Mouse (Mus musculus): ENCODE data around the gene Foxs1. TPM values are rescaled to one million over a fixed set of nuclear protein-coding genes. Genes with fewer than 3 reads are reported as not detected.

Foxs1 gene
- polyA plus RNA-seq, 1 experiment from 2014 or later: 6.1 TPM

- peak overlapping the region; percentile 41 for H3K4me3 ChIP-seq (ENCODE audit: low read length)
- H3K27me3 ChIP-seq (ENCODE audit: control insufficient read depth, insufficient read depth, low read length): peaks cover 4% of the 10 kb centered on the region
- peak overlapping the region; percentile 56 for H3K9ac ChIP-seq (ENCODE audit: low read length)
- no peaks in the 10 kb centered on the region for H3K36me3 ChIP-seq (ENCODE audit: control insufficient read depth, insufficient read depth)
- 59% methylated on average over 12 of the region's 12 CpGs for WGBS
- peak overlapping the region; percentile 66 for H3K27ac ChIP-seq (ENCODE audit: low read length)
- no peaks in the 10 kb centered on the region for H3K9me3 ChIP-seq (replicated peaks; ENCODE audit: control insufficient read depth, low read length)
- peak overlapping the region; percentile 36 for H3K4me2 ChIP-seq (ENCODE audit: low read depth, low read length)
- H3K4me1 ChIP-seq (ENCODE audit: control insufficient read depth, insufficient read depth, low read length): peaks cover 7% of the 10 kb centered on the region
- ATAC-seq (replicated peaks; ENCODE audit: extremely low read depth, insufficient read depth, low FRiP score): no peak
These were observed 1.4 kb downstream of the Foxs1 start for GRCm38 (mm10) chr2:152931456-152932160.

DNA sequence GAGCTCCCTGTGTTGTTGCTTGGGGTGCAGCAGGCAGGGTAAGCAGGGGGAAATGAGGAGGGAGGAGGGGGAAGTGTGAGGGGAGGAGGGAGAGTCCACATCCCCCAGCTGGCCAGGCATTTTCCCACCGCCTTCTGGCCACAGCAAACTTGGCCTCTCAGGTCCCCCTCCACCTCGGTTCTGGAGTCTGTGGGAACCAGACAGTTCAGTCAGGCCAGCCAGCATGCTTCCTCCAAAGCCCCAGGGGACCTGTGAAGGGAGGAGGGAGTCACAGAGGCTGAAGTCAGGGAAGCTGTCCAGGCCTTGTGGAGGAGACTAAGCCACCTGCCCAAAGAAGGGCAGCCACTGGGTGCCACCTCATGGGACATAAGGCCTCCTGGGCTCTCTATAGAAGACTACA, 2.7 kb downstream of the Foxs1 start:
- ATAC-seq (replicated peaks; ENCODE audit: extremely low read depth, insufficient read depth, low FRiP score): peak; percentile 38
- H3K27ac ChIP-seq (ENCODE audit: low read length): peak overlapping the region; percentile 64
- H3K4me2 ChIP-seq (ENCODE audit: low read depth, low read length): peak overlapping the region; percentile 26; the same call in 1 of the 2 replicates
- peaks cover 9% of the 10 kb centered on the region for H3K4me1 ChIP-seq (ENCODE audit: control insufficient read depth, insufficient read depth, low read length)
- 34% methylated on average over 2 of the region's 2 CpGs for WGBS
- H3K27me3 ChIP-seq (ENCODE audit: control insufficient read depth, insufficient read depth, low read length): no peaks in the 10 kb centered on the region
- H3K4me3 ChIP-seq (ENCODE audit: low read length): no peak overlapping the region
- no peak overlapping the region for H3K9ac ChIP-seq (ENCODE audit: low read length)
- no peaks in the 10 kb centered on the region for H3K36me3 ChIP-seq (ENCODE audit: control insufficient read depth, insufficient read depth)
- no peaks in the 10 kb centered on the region for H3K9me3 ChIP-seq (replicated peaks; ENCODE audit: control insufficient read depth, low read length)

DNA sequence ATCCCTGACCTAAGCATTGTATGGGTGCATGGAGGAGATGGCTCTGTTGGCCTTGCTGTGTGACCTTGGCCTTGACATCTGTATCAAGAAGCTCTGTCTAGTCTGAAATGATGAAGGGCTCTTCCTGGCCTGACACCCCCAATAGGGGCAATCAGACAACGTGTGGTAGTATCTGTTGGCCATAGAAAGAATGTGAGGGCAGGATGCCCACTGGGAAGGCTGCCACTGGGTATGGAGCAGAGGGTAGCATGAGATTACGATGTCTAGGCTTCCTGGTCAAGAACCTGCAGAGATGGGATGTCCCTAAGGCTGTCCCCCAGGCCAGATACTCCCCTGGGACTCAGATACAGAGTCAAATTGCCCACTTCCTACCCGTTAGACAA, 4.0 kb downstream of the Foxs1 start:
- Histone ChIP-seq H3K4me2 (ENCODE audit: low read depth, low read length) (no peak overlapping the region), H3K27ac (ENCODE audit: low read length) (peak overlapping the region; percentile 74), H3K9me3 (replicated peaks; ENCODE audit: control insufficient read depth, low read length) (no peaks in the 10 kb centered on the region), H3K27me3 (ENCODE audit: control insufficient read depth, insufficient read depth, low read length) (no peaks in the 10 kb centered on the region), H3K4me1 (ENCODE audit: control insufficient read depth, insufficient read depth, low read length) (peaks cover 11% of the 10 kb centered on the region), H3K9ac (ENCODE audit: low read length) (no peak overlapping the region), H3K4me3 (ENCODE audit: low read length) (no peak overlapping the region), H3K36me3 (ENCODE audit: control insufficient read depth, insufficient read depth) (no peaks in the 10 kb centered on the region)
- WGBS: 57% methylated on average over 3 of the region's 3 CpGs
- ATAC-seq (replicated peaks; ENCODE audit: extremely low read depth, insufficient read depth, low FRiP score): no peak

DNA sequence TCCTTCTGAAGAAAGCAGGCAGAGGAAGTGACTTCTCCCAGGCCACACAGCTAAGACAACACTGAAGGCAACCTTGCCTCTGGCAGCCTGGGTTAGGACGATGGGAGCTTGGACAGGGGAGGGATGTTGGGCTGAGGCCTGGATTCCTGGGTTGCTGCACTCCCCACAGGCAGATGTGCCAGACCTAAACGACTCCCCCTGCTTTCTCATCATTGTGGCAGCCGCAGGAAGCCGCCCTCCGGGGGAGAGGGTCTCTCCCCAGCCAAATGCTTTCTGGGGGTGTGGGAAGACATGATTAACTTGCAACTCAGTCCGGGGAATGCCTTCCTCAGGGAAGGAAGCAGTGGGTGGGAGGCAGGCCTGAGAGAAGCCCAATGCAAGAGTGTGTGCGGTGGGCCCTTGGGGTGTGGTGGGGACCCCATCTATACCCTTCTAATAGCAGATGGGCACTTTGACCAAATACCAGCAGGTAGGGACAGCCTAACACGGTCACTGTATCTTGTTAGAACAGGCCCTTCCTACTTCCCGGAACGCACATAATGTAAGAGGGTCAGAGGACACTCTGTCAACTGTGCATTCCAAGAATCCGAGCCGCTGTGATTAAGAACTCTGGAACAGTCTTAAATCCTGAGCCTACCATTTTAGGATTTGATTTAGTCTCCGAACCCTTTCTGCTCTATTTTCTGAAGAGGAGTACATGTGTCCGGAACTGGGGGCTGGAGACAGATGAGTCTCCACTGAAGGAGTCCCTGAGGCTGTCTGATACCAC, 4.6 kb downstream of the Foxs1 start:
- ATAC-seq (replicated peaks; ENCODE audit: extremely low read depth, insufficient read depth, low FRiP score): no peak; the same call in 1 of the 2 replicates
- Histone ChIP-seq H3K9ac (ENCODE audit: low read length) (peak overlapping the region; percentile 10; the same call in 1 of the 2 replicates), H3K4me1 (ENCODE audit: control insufficient read depth, insufficient read depth, low read length) (peaks cover 11% of the 10 kb centered on the region)

GRCm38 (mm10) chr2:152927371-152927770, 5.6 kb downstream of the Foxs1 start:
- H3K4me2 ChIP-seq (ENCODE audit: low read depth, low read length): no peak overlapping the region
- H3K4me3 ChIP-seq (ENCODE audit: low read length): no peak overlapping the region
- H3K36me3 ChIP-seq (ENCODE audit: control insufficient read depth, insufficient read depth): no peaks in the 10 kb centered on the region
- no peak for ATAC-seq (replicated peaks; ENCODE audit: extremely low read depth, insufficient read depth, low FRiP score)
- no peaks in the 10 kb centered on the region for H3K9me3 ChIP-seq (replicated peaks; ENCODE audit: control insufficient read depth, low read length)
- peak overlapping the region; percentile 11; the same call in 1 of the 2 replicates for H3K27ac ChIP-seq (ENCODE audit: low read length)
- H3K9ac ChIP-seq (ENCODE audit: low read length): no peak overlapping the region
- no peaks in the 10 kb centered on the region for H3K27me3 ChIP-seq (ENCODE audit: control insufficient read depth, insufficient read depth, low read length)
- H3K4me1 ChIP-seq (ENCODE audit: control insufficient read depth, insufficient read depth, low read length): peaks cover 11% of the 10 kb centered on the region
- 29% methylated on average over 5 of the region's 5 CpGs for WGBS

More for the DNA sequence above, 4.6 kb downstream of the Foxs1 start:
- Histone ChIP-seq H3K9me3 (replicated peaks; ENCODE audit: control insufficient read depth, low read length) (no peaks in the 10 kb centered on the region), H3K4me2 (ENCODE audit: low read depth, low read length) (no peak overlapping the region), H3K4me3 (ENCODE audit: low read length) (no peak overlapping the region), H3K36me3 (ENCODE audit: control insufficient read depth, insufficient read depth) (no peaks in the 10 kb centered on the region), H3K27ac (ENCODE audit: low read length) (peak overlapping the region; percentile 74), H3K27me3 (ENCODE audit: control insufficient read depth, insufficient read depth, low read length) (no peaks in the 10 kb centered on the region)
- WGBS: 40% methylated on average over 14 of the region's 14 CpGs

DNA sequence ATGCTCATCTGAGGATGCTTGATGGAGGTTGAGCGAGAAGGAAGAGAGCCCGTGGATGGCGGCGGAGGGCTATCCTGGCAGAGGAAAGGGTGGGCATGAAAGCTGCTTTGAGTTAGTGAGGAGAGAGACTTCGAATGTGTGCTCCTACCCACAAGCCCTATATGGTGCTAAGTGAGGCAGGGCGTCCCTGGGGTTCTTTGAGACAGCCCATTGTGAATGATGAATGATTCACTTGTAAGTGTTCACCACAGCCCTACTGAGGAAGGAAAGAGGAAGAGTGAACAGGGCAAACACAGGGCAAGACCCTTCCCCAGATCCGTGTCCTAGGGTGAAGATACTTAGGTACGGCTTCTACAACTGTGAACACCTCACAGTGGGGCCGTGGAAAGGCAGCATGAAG, 6.1 kb downstream of the Foxs1 start:
- Histone ChIP-seq H3K27me3 (ENCODE audit: control insufficient read depth, insufficient read depth, low read length) (no peaks in the 10 kb centered on the region), H3K9me3 (replicated peaks; ENCODE audit: control insufficient read depth, low read length) (no peaks in the 10 kb centered on the region), H3K4me3 (ENCODE audit: low read length) (no peak overlapping the region), H3K9ac (ENCODE audit: low read length) (no peak overlapping the region), H3K27ac (ENCODE audit: low read length) (peak overlapping the region; percentile 11; the same call in 1 of the 2 replicates), H3K4me2 (ENCODE audit: low read depth, low read length) (no peak overlapping the region), H3K36me3 (ENCODE audit: control insufficient read depth, insufficient read depth) (no peaks in the 10 kb centered on the region), H3K4me1 (ENCODE audit: control insufficient read depth, insufficient read depth, low read length) (peaks cover 11% of the 10 kb centered on the region)
- ATAC-seq (replicated peaks; ENCODE audit: extremely low read depth, insufficient read depth, low FRiP score): no peak
- WGBS: 76% methylated on average over 9 of the region's 9 CpGs

GRCm38 (mm10) chr2:152925189-152925872, 7.7 kb downstream of the Foxs1 start:
- H3K9ac ChIP-seq (ENCODE audit: low read length): no peak overlapping the region

GRCm38 (mm10) chr2:152924543-152924942, 8.5 kb downstream of the Foxs1 start:
- peaks cover 11% of the 10 kb centered on the region for H3K4me1 ChIP-seq (ENCODE audit: control insufficient read depth, insufficient read depth, low read length)
- 60% methylated on average over 5 of the region's 5 CpGs for WGBS

More at GRCm38 (mm10) chr2:152925189-152925872, 7.7 kb downstream of the Foxs1 start:
- Histone ChIP-seq H3K27ac (ENCODE audit: low read length) (peak overlapping the region; percentile 82), H3K4me2 (ENCODE audit: low read depth, low read length) (0 out of 2 replicates have a peak overlapping the region, but pooled peaks have one; percentile 6), H3K9me3 (replicated peaks; ENCODE audit: control insufficient read depth, low read length) (no peaks in the 10 kb centered on the region), H3K4me3 (ENCODE audit: low read length) (no peak overlapping the region), H3K4me1 (ENCODE audit: control insufficient read depth, insufficient read depth, low read length) (peaks cover 11% of the 10 kb centered on the region), H3K27me3 (ENCODE audit: control insufficient read depth, insufficient read depth, low read length) (no peaks in the 10 kb centered on the region), H3K36me3 (ENCODE audit: control insufficient read depth, insufficient read depth) (no peaks in the 10 kb centered on the region)
- WGBS: 47% methylated on average over 11 of the region's 11 CpGs
- peak; percentile 70 for ATAC-seq (replicated peaks; ENCODE audit: extremely low read depth, insufficient read depth, low FRiP score)

More at GRCm38 (mm10) chr2:152924543-152924942, 8.5 kb downstream of the Foxs1 start:
- Histone ChIP-seq H3K9ac (ENCODE audit: low read length) (no peak overlapping the region), H3K27me3 (ENCODE audit: control insufficient read depth, insufficient read depth, low read length) (no peaks in the 10 kb centered on the region), H3K27ac (ENCODE audit: low read length) (peak overlapping the region; percentile 82), H3K4me2 (ENCODE audit: low read depth, low read length) (no peak overlapping the region), H3K9me3 (replicated peaks; ENCODE audit: control insufficient read depth, low read length) (no peaks in the 10 kb centered on the region), H3K36me3 (ENCODE audit: control insufficient read depth, insufficient read depth) (no peaks in the 10 kb centered on the region), H3K4me3 (ENCODE audit: low read length) (no peak overlapping the region)
- no peak for ATAC-seq (replicated peaks; ENCODE audit: extremely low read depth, insufficient read depth, low FRiP score)

Data from heart, embryonic 16.5 days (tissue).